Mouse (Mus musculus): ENCODE data around the gene Kif22. TPM values are rescaled to one million over a fixed set of nuclear protein-coding genes. Genes with fewer than 3 reads are reported as not detected.

Gene Kif22
- polyA plus RNA-seq, 1 experiment from 2014 or later, result 142 TPM

- no peak for DNase-seq (ENCODE audit: low spot score)
- H3K4me2 ChIP-seq (replicated peaks; ENCODE audit: low read depth, low read length), result no peak overlapping the region
- H3K4me3 ChIP-seq (ENCODE audit: low read depth, low read length), result no peak overlapping the region
- WGBS, result 75% methylated on average over 8 of the region's 8 CpGs
- no peaks in the 10 kb centered on the region for H3K27me3 ChIP-seq (ENCODE audit: control insufficient read depth, insufficient read depth, low read length)
- no peak overlapping the region for H3K9ac ChIP-seq (ENCODE audit: low read depth, low read length)
- H3K9me3 ChIP-seq (ENCODE audit: control insufficient read depth, low read length), result no peaks in the 10 kb centered on the region
- H3K27ac ChIP-seq (ENCODE audit: low read depth, low read length), result no peak overlapping the region
- no peaks in the 10 kb centered on the region for H3K36me3 ChIP-seq (ENCODE audit: control insufficient read depth, insufficient read depth, low read length)
- H3K4me1 ChIP-seq (replicated peaks; ENCODE audit: control insufficient read depth, insufficient read depth, low read length), result no peaks in the 10 kb centered on the region
- ATAC-seq (ENCODE audit: low FRiP score), result no peak
These were observed 53.5 kb downstream of the Kif22 start for GRCm38 (mm10) chr7:126988816-126989215.

GRCm38 (mm10) chr7:126986319-126986718, 56.0 kb downstream of the Kif22 start:
- Histone ChIP-seq H3K9ac (ENCODE audit: low read depth, low read length) (no peak overlapping the region), H3K27me3 (ENCODE audit: control insufficient read depth, insufficient read depth, low read length) (no peaks in the 10 kb centered on the region), H3K4me1 (replicated peaks; ENCODE audit: control insufficient read depth, insufficient read depth, low read length) (no peaks in the 10 kb centered on the region), H3K4me2 (replicated peaks; ENCODE audit: low read depth, low read length) (no peak overlapping the region), H3K36me3 (ENCODE audit: control insufficient read depth, insufficient read depth, low read length) (no peaks in the 10 kb centered on the region), H3K27ac (ENCODE audit: low read depth, low read length) (no peak overlapping the region), H3K4me3 (ENCODE audit: low read depth, low read length) (no peak overlapping the region), H3K9me3 (ENCODE audit: control insufficient read depth, low read length) (no peaks in the 10 kb centered on the region)
- 49% methylated on average over 9 of the region's 9 CpGs for WGBS
- DNase-seq (ENCODE audit: low spot score), result no peak
- no peak for ATAC-seq (ENCODE audit: low FRiP score)

- DNase-seq (ENCODE audit: low spot score), result no peak
- H3K27me3 ChIP-seq (ENCODE audit: control insufficient read depth, insufficient read depth, low read length), result no peaks in the 10 kb centered on the region
- H3K4me2 ChIP-seq (replicated peaks; ENCODE audit: low read depth, low read length), result no peak overlapping the region
- no peaks in the 10 kb centered on the region for H3K9me3 ChIP-seq (ENCODE audit: control insufficient read depth, low read length)
- no peak overlapping the region for H3K9ac ChIP-seq (ENCODE audit: low read depth, low read length)
- H3K4me3 ChIP-seq (ENCODE audit: low read depth, low read length), result no peak overlapping the region
- H3K4me1 ChIP-seq (replicated peaks; ENCODE audit: control insufficient read depth, insufficient read depth, low read length), result no peaks in the 10 kb centered on the region
- peaks cover 3% of the 10 kb centered on the region; the same call in 1 of the 2 replicates for H3K36me3 ChIP-seq (ENCODE audit: control insufficient read depth, insufficient read depth, low read length)
- 65% methylated on average over 10 of the region's 10 CpGs for WGBS
- no peak for ATAC-seq (ENCODE audit: low FRiP score)
- H3K27ac ChIP-seq (ENCODE audit: low read depth, low read length), result no peak overlapping the region
These were observed 57.4 kb downstream of the Kif22 start for GRCm38 (mm10) chr7:126984667-126985444.

- Histone ChIP-seq H3K9me3 (ENCODE audit: control insufficient read depth, low read length) (no peaks in the 10 kb centered on the region), H3K27me3 (ENCODE audit: control insufficient read depth, insufficient read depth, low read length) (no peaks in the 10 kb centered on the region), H3K27ac (ENCODE audit: low read depth, low read length) (no peak overlapping the region), H3K4me2 (replicated peaks; ENCODE audit: low read depth, low read length) (no peak overlapping the region), H3K4me1 (replicated peaks; ENCODE audit: control insufficient read depth, insufficient read depth, low read length) (no peaks in the 10 kb centered on the region), H3K36me3 (ENCODE audit: control insufficient read depth, insufficient read depth, low read length) (peaks cover 4% of the 10 kb centered on the region; the same call in 1 of the 2 replicates), H3K9ac (ENCODE audit: low read depth, low read length) (no peak overlapping the region), H3K4me3 (ENCODE audit: low read depth, low read length) (no peak overlapping the region)
- ATAC-seq (ENCODE audit: low FRiP score), result no peak
- 90% methylated on average over 7 of the region's 7 CpGs for WGBS
- DNase-seq (ENCODE audit: low spot score), result no peak
These were observed 59.2 kb downstream of the Kif22 start for GRCm38 (mm10) chr7:126983113-126983512.

- Histone ChIP-seq H3K4me2 (replicated peaks; ENCODE audit: low read depth, low read length) (no peak overlapping the region), H3K36me3 (ENCODE audit: control insufficient read depth, insufficient read depth, low read length) (peaks cover 4% of the 10 kb centered on the region; the same call in 1 of the 2 replicates), H3K27ac (ENCODE audit: low read depth, low read length) (no peak overlapping the region), H3K27me3 (ENCODE audit: control insufficient read depth, insufficient read depth, low read length) (no peaks in the 10 kb centered on the region), H3K9ac (ENCODE audit: low read depth, low read length) (no peak overlapping the region), H3K9me3 (ENCODE audit: control insufficient read depth, low read length) (no peaks in the 10 kb centered on the region), H3K4me3 (ENCODE audit: low read depth, low read length) (no peak overlapping the region), H3K4me1 (replicated peaks; ENCODE audit: control insufficient read depth, insufficient read depth, low read length) (no peaks in the 10 kb centered on the region)
- no peak for DNase-seq (ENCODE audit: low spot score)
- WGBS, result 95% methylated on average over 4 of the region's 4 CpGs
- ATAC-seq (ENCODE audit: low FRiP score), result no peak
These were observed 60.2 kb downstream of the Kif22 start for GRCm38 (mm10) chr7:126982054-126982453.

GRCm38 (mm10) chr7:126981601-126982000, 60.7 kb downstream of the Kif22 start:
- H3K9ac ChIP-seq (ENCODE audit: low read depth, low read length), result no peak overlapping the region
- peaks cover 4% of the 10 kb centered on the region; the same call in 1 of the 2 replicates for H3K36me3 ChIP-seq (ENCODE audit: control insufficient read depth, insufficient read depth, low read length)
- no peaks in the 10 kb centered on the region for H3K4me1 ChIP-seq (replicated peaks; ENCODE audit: control insufficient read depth, insufficient read depth, low read length)
- no peaks in the 10 kb centered on the region for H3K27me3 ChIP-seq (ENCODE audit: control insufficient read depth, insufficient read depth, low read length)
- 93% methylated on average over 2 of the region's 2 CpGs for WGBS
- H3K4me2 ChIP-seq (replicated peaks; ENCODE audit: low read depth, low read length), result no peak overlapping the region
- no peaks in the 10 kb centered on the region for H3K9me3 ChIP-seq (ENCODE audit: control insufficient read depth, low read length)
- H3K27ac ChIP-seq (ENCODE audit: low read depth, low read length), result no peak overlapping the region
- H3K4me3 ChIP-seq (ENCODE audit: low read depth, low read length), result no peak overlapping the region
- ATAC-seq (ENCODE audit: low FRiP score) (no peak), DNase-seq (ENCODE audit: low spot score) (no peak)

GRCm38 (mm10) chr7:126978841-126979240, 63.4 kb downstream of the Kif22 start:
- Histone ChIP-seq H3K9ac (ENCODE audit: low read depth, low read length) (no peak overlapping the region), H3K4me3 (ENCODE audit: low read depth, low read length) (no peak overlapping the region), H3K9me3 (ENCODE audit: control insufficient read depth, low read length) (no peaks in the 10 kb centered on the region), H3K4me2 (replicated peaks; ENCODE audit: low read depth, low read length) (no peak overlapping the region), H3K4me1 (replicated peaks; ENCODE audit: control insufficient read depth, insufficient read depth, low read length) (no peaks in the 10 kb centered on the region), H3K27me3 (ENCODE audit: control insufficient read depth, insufficient read depth, low read length) (no peaks in the 10 kb centered on the region), H3K27ac (ENCODE audit: low read depth, low read length) (no peak overlapping the region), H3K36me3 (ENCODE audit: control insufficient read depth, insufficient read depth, low read length) (peaks cover 4% of the 10 kb centered on the region; the same call in 1 of the 2 replicates)
- 95% methylated on average over 6 of the region's 6 CpGs for WGBS
- no peak for ATAC-seq (ENCODE audit: low FRiP score)
- DNase-seq (ENCODE audit: low spot score), result no peak

Other genes with a start within 250 kb of the Kif22 start
- gene Ppp4c, start 250.0 kb downstream of the Kif22 start, polyA plus RNA-seq (2014; fragmentation: Nextera tagmentation; extraction: Ambion mirVana), result 313 and 330 TPM in 2 replicates
- 14.6 and 16.3 TPM in 2 replicates for gene Fam57b, start 244.8 kb downstream of the Kif22 start, polyA plus RNA-seq (2014; fragmentation: Nextera tagmentation; extraction: Ambion mirVana)
- gene 4930451I11Rik, start 210.8 kb downstream of the Kif22 start, polyA plus RNA-seq (2014; fragmentation: Nextera tagmentation; extraction: Ambion mirVana), result not detected in 2 replicates
- gene Doc2a, start 195.1 kb downstream of the Kif22 start, polyA plus RNA-seq (2014; fragmentation: Nextera tagmentation; extraction: Ambion mirVana), result 3.4 and 3.7 TPM in 2 replicates
- gene Hirip3, start 180.5 kb downstream of the Kif22 start, polyA plus RNA-seq (2014; fragmentation: Nextera tagmentation; extraction: Ambion mirVana), result 22.0 and 25.2 TPM in 2 replicates
- 89.3 and 89.4 TPM in 2 replicates for gene Ino80e, start 180.1 kb downstream of the Kif22 start, polyA plus RNA-seq (2014; fragmentation: Nextera tagmentation; extraction: Ambion mirVana)
- gene Taok2, start 157.8 kb downstream of the Kif22 start, polyA plus RNA-seq (2014; fragmentation: Nextera tagmentation; extraction: Ambion mirVana), result 27.3 and 31.2 TPM in 2 replicates
- 25.3 and 28.6 TPM in 2 replicates for gene Tmem219, start 119.6 kb downstream of the Kif22 start, polyA plus RNA-seq (2014; fragmentation: Nextera tagmentation; extraction: Ambion mirVana)
- gene Kctd13, start 113.6 kb downstream of the Kif22 start, polyA plus RNA-seq (2014; fragmentation: Nextera tagmentation; extraction: Ambion mirVana), result 30.1 and 33.5 TPM in 2 replicates
- 0.90 and 0.92 TPM in 2 replicates for gene Asphd1, start 92.9 kb downstream of the Kif22 start, polyA plus RNA-seq (2014; fragmentation: Nextera tagmentation; extraction: Ambion mirVana)
- gene Sez6l2, start 91.9 kb downstream of the Kif22 start, polyA plus RNA-seq (2014; fragmentation: Nextera tagmentation; extraction: Ambion mirVana), result 13.2 and 14.2 TPM in 2 replicates
- gene Cdipt, start 66.6 kb downstream of the Kif22 start, polyA plus RNA-seq (2014; fragmentation: Nextera tagmentation; extraction: Ambion mirVana), result 68.9 and 69.5 TPM in 2 replicates
- gene Cdiptos, start 66.4 kb downstream of the Kif22 start, polyA plus RNA-seq (2014; fragmentation: Nextera tagmentation; extraction: Ambion mirVana), result 0.63 and 0.93 TPM in 2 replicates
- 3.4 and 3.5 TPM in 2 replicates for gene Mvp, start 27.9 kb downstream of the Kif22 start, polyA plus RNA-seq (2014; fragmentation: Nextera tagmentation; extraction: Ambion mirVana)
- not detected in 2 replicates for gene Pagr1b, start 26.0 kb downstream of the Kif22 start, polyA plus RNA-seq (2014; fragmentation: Nextera tagmentation; extraction: Ambion mirVana)
- 76.1 and 78.5 TPM in 2 replicates for gene Pagr1a, start 25.1 kb downstream of the Kif22 start, polyA plus RNA-seq (2014; fragmentation: Nextera tagmentation; extraction: Ambion mirVana)
- 50.4 and 53.7 TPM in 2 replicates for gene Gm42742, start 21.4 kb downstream of the Kif22 start, polyA plus RNA-seq (2014; fragmentation: Nextera tagmentation; extraction: Ambion mirVana)
- 7.2 and 7.7 TPM in 2 replicates for gene Prrt2, start 21.3 kb downstream of the Kif22 start, polyA plus RNA-seq (2014; fragmentation: Nextera tagmentation; extraction: Ambion mirVana)
- gene Maz, start 15.4 kb downstream of the Kif22 start, polyA plus RNA-seq (2014; fragmentation: Nextera tagmentation; extraction: Ambion mirVana), result 69.4 and 71.4 TPM in 2 replicates
- not detected in 2 replicates for gene Zg16, start 44.9 kb upstream of the Kif22 start, polyA plus RNA-seq (2014; fragmentation: Nextera tagmentation; extraction: Ambion mirVana)
- 1.0 and 1.3 TPM in 2 replicates for gene AI467606, start 48.9 kb upstream of the Kif22 start, polyA plus RNA-seq (2014; fragmentation: Nextera tagmentation; extraction: Ambion mirVana)
- 1.7 and 2.0 TPM in 2 replicates for gene Qprt, start 79.8 kb upstream of the Kif22 start, polyA plus RNA-seq (2014; fragmentation: Nextera tagmentation; extraction: Ambion mirVana)
- 0.07 and 0.08 TPM in 2 replicates for gene Spn, start 95.4 kb upstream of the Kif22 start, polyA plus RNA-seq (2014; fragmentation: Nextera tagmentation; extraction: Ambion mirVana)
- 64.7 and 76.2 TPM in 2 replicates for gene Cd2bp2, start 153.6 kb upstream of the Kif22 start, polyA plus RNA-seq (2014; fragmentation: Nextera tagmentation; extraction: Ambion mirVana)
- 18.7 and 19.1 TPM in 2 replicates for gene Tbc1d10b, start 166.0 kb upstream of the Kif22 start, polyA plus RNA-seq (2014; fragmentation: Nextera tagmentation; extraction: Ambion mirVana)
- 24.1 and 26.5 TPM in 2 replicates for gene Mylpf, start 166.4 kb upstream of the Kif22 start, polyA plus RNA-seq (2014; fragmentation: Nextera tagmentation; extraction: Ambion mirVana)
- gene Zfp553, start 190.6 kb upstream of the Kif22 start, polyA plus RNA-seq (2014; fragmentation: Nextera tagmentation; extraction: Ambion mirVana), result 26.5 and 29.7 TPM in 2 replicates
- 23.7 and 30.0 TPM in 2 replicates for gene Sept1, start 190.7 kb upstream of the Kif22 start, polyA plus RNA-seq (2014; fragmentation: Nextera tagmentation; extraction: Ambion mirVana)
- 53.2 and 54.0 TPM in 2 replicates for gene Zfp771, start 201.8 kb upstream of the Kif22 start, polyA plus RNA-seq (2014; fragmentation: Nextera tagmentation; extraction: Ambion mirVana)
- 193 and 214 TPM in 2 replicates for gene Dctpp1, start 218.2 kb upstream of the Kif22 start, polyA plus RNA-seq (2014; fragmentation: Nextera tagmentation; extraction: Ambion mirVana)
- 80.8 and 86.6 TPM in 2 replicates for gene Sephs2, start 231.6 kb upstream of the Kif22 start, polyA plus RNA-seq (2014; fragmentation: Nextera tagmentation; extraction: Ambion mirVana)

Data from hindbrain, embryonic 11.5 days (tissue).